Mouse (Mus musculus) ES-E14 (cell line): Measurements from ENCODE around the gene Sdf2l1.

Source experiments
- HCFC1 ChIP-seq: IDR thresholded peaks from 2 replicates; pipeline ENCODE4 v1.6.1; 2012; ENCODE audit warnings: low read length, inconsistent platforms, borderline replicate concordance; ENCODE audit not compliant: insufficient read depth
- MAFK ChIP-seq: IDR thresholded peaks from 2 replicates; pipeline ENCODE4 v1.6.1; 2014; ENCODE audit warnings: mild to moderate bottlenecking, low read depth, low read length, inconsistent platforms; ENCODE audit not compliant: insufficient read depth

- TF ChIP-seq MAFK (no peak), HCFC1 (no peak)
These were observed 45.9 kb downstream of the Sdf2l1 start for GRCm38 (mm10) chr16:17086241-17086640.
